Mouse (Mus musculus) brain, embryonic 14.5 days (tissue): ENCODE results near the gene Trem1.

ENCODE experiments used
- CTCF ChIP-seq: fragments of 200-500 bp; IDR thresholded peaks from 2 replicates; pipeline ENCODE4 v1.5.1; 2012; ENCODE audit warnings: inconsistent platforms, mild to moderate bottlenecking, moderate library complexity, borderline replicate concordance; ENCODE audit not compliant: insufficient read depth, insufficient read length; ENCODE audit errors: extremely low read depth
- POLR2A ChIP-seq: fragments of 200-500 bp; IDR thresholded peaks from 2 replicates; pipeline ENCODE4 v1.6.1; 2012; ENCODE audit warnings: mild to moderate bottlenecking, inconsistent platforms, borderline replicate concordance; ENCODE audit not compliant: poor library complexity, insufficient read depth, insufficient read length, severe bottlenecking; ENCODE audit errors: extremely low read depth

DNA sequence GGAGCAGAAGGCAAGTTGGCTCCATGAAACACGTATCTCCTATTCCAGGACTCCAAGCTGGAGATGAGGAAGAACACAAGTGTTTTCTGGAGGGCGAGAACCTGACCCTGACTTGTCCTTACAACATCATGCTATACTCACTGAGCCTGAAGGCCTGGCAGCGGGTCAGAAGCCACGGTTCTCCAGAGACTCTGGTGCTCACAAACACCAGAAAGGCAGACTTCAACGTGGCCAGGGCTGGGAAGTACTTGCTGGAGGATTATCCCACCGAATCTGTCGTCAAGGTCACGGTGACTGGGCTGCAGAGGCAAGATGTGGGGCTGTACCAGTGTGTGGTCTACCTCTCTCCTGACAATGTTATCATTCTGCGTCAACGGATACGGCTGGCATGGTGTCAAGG, 16.9 kb downstream of the Trem1 start:
- TF ChIP-seq CTCF (no peak), POLR2A (no peak)
